Mouse (Mus musculus) embryonic fibroblast, embryonic 13.5 days (primary cell): ENCODE results near the gene Cfc1.
"Not testable (repeated sequence)": the region's sequence is repeated elsewhere in the genome, so short reads cannot be mapped to it uniquely, and the experiment has no call there.

Source experiments
- CTCF ChIP-seq: IDR thresholded peaks from 2 replicates; pipeline ENCODE4 v1.5.1; 2011; ENCODE audit warnings: mild to moderate bottlenecking, control low read depth, low read length, moderate library complexity, borderline replicate concordance; ENCODE audit not compliant: insufficient read depth
- POLR2A ChIP-seq: IDR thresholded peaks from 2 replicates; pipeline ENCODE4 v1.6.1; 2011; ENCODE audit warnings: low read depth, mild to moderate bottlenecking, control low read depth, low read length, moderate library complexity

GRCm38 (mm10) chr1:34517797-34518196 lies 17.7 kb upstream of the Cfc1 start:
- TF ChIP-seq POLR2A, CTCF: not testable (repeated sequence)
